Mouse (Mus musculus) frontal cortex, adult (tissue): ENCODE measurements around the gene 2310022B05Rik.
A peak's percentile ranks its signal among the peaks of the same experiment; 100 is the strongest.

Source experiments
- ATAC-seq: cut with Nextera tagmentation; 2 replicates; pipeline ENCODE4 v1.9.2; 2017; ENCODE audit warnings: mild to moderate bottlenecking, moderate library complexity, mixed read lengths; ENCODE audit not compliant: low TSS enrichment

2310022B05Rik gene

DNA sequence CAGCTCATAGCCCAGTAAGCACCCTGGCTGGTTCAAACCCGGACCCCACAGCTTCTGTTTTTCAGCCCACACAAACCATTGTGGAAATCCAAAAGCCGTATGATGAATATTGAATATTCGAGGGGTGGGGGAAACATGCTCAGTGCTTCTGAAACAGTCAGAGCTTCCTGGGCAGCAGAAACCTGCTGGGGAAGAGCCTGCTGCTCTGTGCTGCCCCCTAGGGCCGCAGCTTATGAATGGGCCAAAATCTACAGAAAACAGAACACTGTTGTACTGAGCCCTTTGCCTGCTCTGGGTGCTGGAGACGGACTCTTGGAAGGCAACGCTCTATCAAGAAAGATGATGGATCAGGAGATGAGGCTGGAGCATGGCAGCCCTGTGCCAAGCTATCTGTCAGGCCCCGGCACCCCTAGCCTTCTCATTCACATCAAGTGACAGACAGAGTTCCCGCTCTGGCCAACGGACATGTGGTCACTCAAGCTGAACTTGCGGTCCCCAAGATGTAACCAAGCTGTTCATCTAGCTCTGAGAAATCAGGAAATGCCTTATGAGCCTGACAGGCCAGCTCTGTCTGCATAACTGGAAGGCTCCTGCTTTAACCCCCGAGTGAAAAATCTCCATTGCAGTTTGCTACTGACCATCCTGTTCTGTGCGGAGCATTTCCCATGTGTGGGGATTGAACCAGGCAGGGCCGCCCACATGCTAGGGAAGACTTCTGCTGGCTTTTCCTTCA, 54.8 kb downstream of the 2310022B05Rik start:
- ATAC-seq: peak; percentile 79

DNA sequence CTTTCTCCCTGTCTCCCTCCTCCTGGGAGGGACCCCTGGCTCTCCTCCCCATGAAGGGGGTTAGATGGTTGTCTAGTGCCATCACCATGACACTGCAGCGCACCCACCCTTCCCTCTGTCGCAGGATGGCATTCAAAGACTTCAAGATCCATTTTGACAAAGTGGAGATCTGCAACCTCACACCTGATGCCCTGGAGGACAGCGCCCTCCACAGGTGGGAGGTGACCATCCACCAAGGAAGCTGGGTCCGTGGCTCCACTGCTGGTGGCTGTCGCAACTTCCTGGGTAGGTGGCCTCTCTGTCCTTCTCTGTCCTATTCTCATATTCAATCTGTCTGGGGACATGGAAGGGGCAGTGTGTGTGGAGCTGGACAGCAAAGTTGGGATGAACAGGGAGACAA, 59.1 kb downstream of the 2310022B05Rik start:
- no peak for ATAC-seq

DNA sequence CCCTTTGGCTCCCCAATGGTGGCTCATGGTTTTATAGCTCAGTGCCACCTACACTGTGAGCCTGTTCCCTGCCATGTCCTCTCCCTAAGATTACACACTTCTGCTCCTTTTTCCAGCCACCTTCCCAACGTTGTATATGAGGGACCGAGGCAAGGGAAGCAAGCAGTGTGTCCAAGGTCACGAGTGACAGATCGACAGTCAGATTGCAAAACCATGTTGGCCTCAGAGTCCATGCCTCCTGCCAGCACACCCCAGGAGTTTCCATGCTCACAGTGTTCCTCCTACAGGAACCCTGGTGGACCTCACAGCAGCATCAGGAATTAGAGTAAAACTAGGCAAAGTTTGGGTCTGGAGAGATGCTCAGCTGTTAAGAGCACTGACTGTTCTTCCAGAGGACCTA, 73.8 kb downstream of the 2310022B05Rik start:
- no peak for ATAC-seq

DNA sequence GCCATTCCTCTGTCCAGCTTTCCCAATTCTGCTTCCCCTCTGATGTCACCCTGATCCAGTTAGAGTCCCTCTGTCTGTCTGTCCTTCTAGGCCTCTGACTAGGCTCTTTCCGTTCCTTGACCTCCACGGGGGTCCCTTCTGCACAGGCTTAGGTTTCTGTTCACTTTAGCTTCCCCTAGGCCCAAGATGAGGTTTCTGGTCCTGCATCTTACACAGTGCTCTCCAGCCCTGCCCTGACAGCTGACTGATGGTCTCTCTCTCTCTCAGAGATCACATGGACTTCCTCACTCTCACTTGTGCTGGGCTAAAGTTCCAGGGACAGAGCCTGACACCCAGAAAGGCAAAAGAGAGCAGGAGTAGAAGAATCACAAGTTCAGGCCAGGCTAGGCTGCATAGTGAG, 76.6 kb downstream of the 2310022B05Rik start:
- no peak for ATAC-seq
